Mouse (Mus musculus) thymus, adult 2 months (tissue): ENCODE results near the gene Vmn2r25.

Experiments used
- CTCF ChIP-seq: fragments of 200-500 bp; IDR thresholded peaks from 2 replicates; pipeline ENCODE4 v1.5.1; 2012; ENCODE audit warnings: mild to moderate bottlenecking, control low read depth, low read length, moderate library complexity, borderline replicate concordance; ENCODE audit not compliant: control insufficient read depth, poor library complexity, insufficient read depth; ENCODE audit errors: extremely low read depth
- POLR2A ChIP-seq: fragments of 200-500 bp; IDR thresholded peaks from 2 replicates; pipeline ENCODE4 v1.6.1; 2012; ENCODE audit warnings: mild to moderate bottlenecking, low read length, control low read depth, moderate library complexity; ENCODE audit not compliant: control insufficient read depth, poor library complexity, insufficient read depth; ENCODE audit errors: extremely low read depth

DNA sequence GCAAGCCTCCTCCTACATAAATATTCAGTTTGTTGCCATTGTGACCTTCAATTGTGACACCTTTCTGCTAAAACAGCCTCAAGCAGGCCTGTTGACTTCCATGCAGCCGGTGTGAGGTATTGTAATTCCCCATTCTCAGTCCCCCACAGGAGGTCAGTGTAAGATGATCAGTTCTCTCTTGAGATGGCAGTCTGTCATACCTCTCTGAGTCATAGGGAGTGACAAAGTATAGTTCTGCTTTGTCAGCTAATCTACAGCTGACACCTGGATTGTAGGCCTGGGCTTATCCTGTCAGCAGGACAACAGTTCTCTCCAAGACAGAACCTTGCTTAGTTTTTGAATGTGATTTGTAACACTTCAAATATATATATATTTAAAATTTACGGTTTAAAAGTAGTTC, 68.4 kb downstream of the Vmn2r25 start:
- TF ChIP-seq POLR2A: no peak
- no peak for TF ChIP-seq CTCF
